In the genomic region with DNA sequence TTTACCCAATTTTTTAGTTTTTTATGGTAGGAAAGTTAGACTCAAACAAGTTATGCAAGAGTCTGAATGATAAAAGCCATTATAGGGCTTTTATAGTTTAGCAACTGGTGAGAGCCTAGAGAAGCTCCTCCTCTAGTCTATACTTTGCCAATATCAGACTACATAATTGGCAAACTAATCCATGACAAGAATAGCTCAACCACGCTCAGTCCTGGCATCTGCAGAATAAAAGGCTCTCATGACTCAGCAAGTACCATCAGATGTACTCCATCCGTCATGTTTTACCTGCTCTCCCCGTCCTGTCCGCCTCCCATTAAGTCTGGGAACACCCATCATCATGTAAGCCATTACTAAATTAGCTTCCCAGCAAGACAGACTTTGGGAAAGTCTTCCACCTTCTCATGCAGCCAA, we compare ENCODE assay signal across 14 mouse cellular contexts. TPM values are rescaled to one million over a fixed set of nuclear protein-coding genes. Genes with fewer than 3 reads are reported as not detected.
DNase-seq lines count a peak whose midpoint lies in the region; ATAC-seq and TF ChIP-seq lines count a peak whose summit lies in the region.
"Had no signal": no experiment of that assay in that cellular context is flagged by ENCODE, and none has a peak within 500 bp of the region (broad histone marks: within the 10 kb centered on the region; RNA-seq: fewer than 3 reads in every experiment).

No protein-coding gene starts in this region.

- no peak for ATAC-seq in granulocyte monocyte progenitor cell, adult 5-6 weeks (replicated peaks; ENCODE audit: poor library complexity, severe bottlenecking)
- ATAC-seq: intestine, embryonic 16.5 days had no signal

- TF ChIP-seq CTCF in brain, embryonic 14.5 days (IDR thresholded peaks at IDR 0.05; ENCODE audit: borderline replicate concordance, extremely low read depth, insufficient read depth, insufficient read length), result no peak

- intact Hi-C loops in left cerebral cortex, postnatal 25 days (cut with DNase I), result no loop called here
- intact Hi-C loops in left cerebral cortex, postnatal 10 days (cut with DNase I), result no loop called here

- no peak for TF ChIP-seq POLR2A in brain, embryonic 14.5 days (IDR thresholded peaks at IDR 0.05; ENCODE audit: borderline replicate concordance, extremely low read depth, insufficient read depth, insufficient read length, poor library complexity, severe bottlenecking)

- DNase-seq in frontal cortex, postnatal 36 days (ENCODE audit: low spot score in 2 of 2), result peak; percentile 36 to 39
- DNase-seq in frontal cortex, postnatal 10 days (ENCODE audit: low spot score in 2 of 2), result no peak
- DNase-seq in left cerebral cortex, postnatal 25 days (ENCODE audit: low spot score in 2 of 2), result peak; percentile 24 to 57
- no peak for DNase-seq in left cerebral cortex, postnatal 10 days (ENCODE audit: extremely low spot score in 1 of 2, low spot score in 2 of 2)
- DNase-seq in brain, embryonic 14.5 days (ENCODE audit: low read depth), result peak; percentile 15
- peak; percentile 6 to 52 for DNase-seq in layer of hippocampus, postnatal 14 days (ENCODE audit: low spot score in 2 of 2)
- DNase-seq in cerebellum, adult 18-20 months, result no peak
- DNase-seq: adrenal gland, postnatal 25 days had no signal

RNA-seq across cellular contexts. Expression of a gene that starts 23.2 kb away (rescaled TPM):
- total RNA-seq in left cerebral cortex, postnatal 25 days (2021), result 10 to 100 TPM; 66.0 to 68.7 TPM
- total RNA-seq in left cerebral cortex, postnatal 10 days (2021), result 10 to 100 TPM; 63.5 to 67.4 TPM
- 41.4 and 53.7 TPM in 2 replicates for polyA plus RNA-seq in brain, embryonic 14.5 days (2012; rRNA removed)
- 10 to 100 TPM; 63.4 to 64.9 TPM for total RNA-seq in layer of hippocampus, postnatal 14 days (2021)
- 47.6 and 48.6 TPM in 2 replicates for total RNA-seq in granulocyte monocyte progenitor cell, adult 5-6 weeks (2014; fragmentation: Nextera tagmentation)
- 57.7 and 76.1 TPM in 2 replicates for total RNA-seq in granulocyte monocyte progenitor cell, adult 5-6 weeks (2017)

RNA-seq across cellular contexts. Expression of a gene that starts 48.4 kb away (rescaled TPM):
- total RNA-seq in left cerebral cortex, postnatal 25 days (2021), result not detected
- total RNA-seq in left cerebral cortex, postnatal 10 days (2021), result not detected
- polyA plus RNA-seq in brain, embryonic 14.5 days (2012; rRNA removed), result not detected in 2 replicates
- total RNA-seq in layer of hippocampus, postnatal 14 days (2021), result not detected
- total RNA-seq in granulocyte monocyte progenitor cell, adult 5-6 weeks (2014; fragmentation: Nextera tagmentation), result not detected in 2 replicates
- total RNA-seq in granulocyte monocyte progenitor cell, adult 5-6 weeks (2017), result not detected in 2 replicates
- total RNA-seq: adrenal gland, postnatal 25 days; hematopoietic stem cell, adult 5-6 weeks; left cerebral cortex, adult 2 months; megakaryocyte progenitor cell, adult 5-6 weeks had no signal
- polyA plus RNA-seq: erythroblast, embryonic 14.5 days; intestine, embryonic 16.5 days had no signal

Comparison
In these comparisons a context has a peak if more than half of its experiments do, and no peak if none do; other contexts are left out.
1. DNase-seq: peak in frontal cortex, postnatal 36 days (2 of 2), left cerebral cortex, postnatal 25 days (2 of 2), brain, embryonic 14.5 days (single experiment) and layer of hippocampus, postnatal 14 days (2 of 2); none in frontal cortex, postnatal 10 days (0 of 2), left cerebral cortex, postnatal 10 days (0 of 2) and cerebellum, adult 18-20 months (0 of 2).